Mouse (Mus musculus) c-Kit-negative CD71-positive TER-119-positive erythroid progenitor cells, embryonic 14.5 days (primary cell): ENCODE measurements around the gene Itpa.
"Not testable (repeated sequence)": the region's sequence is repeated elsewhere in the genome, so short reads cannot be mapped to it uniquely, and the experiment has no call there.

Source experiments
- DNase-seq: peaks from one replicate; pipeline ENCODE4 v3.0.0-alpha.2; 2013; ENCODE audit warnings: low read depth, low spot score

Itpa gene

GRCm38 (mm10) chr2:130667559-130667958 is at the start of gene Itpa:
Itpa (plus strand) TSS chr2:130667610.
- peak; percentile 80 for DNase-seq

- no peak for DNase-seq
Observed at GRCm38 (mm10) chr2:130618972-130619371, 48.4 kb upstream of the Itpa start.

- no peak for DNase-seq
Observed at GRCm38 (mm10) chr2:130628424-130628823, 39.0 kb upstream of the Itpa start.

GRCm38 (mm10) chr2:130629080-130629838 is 38.2 kb upstream of the Itpa start:
- DNase-seq = no peak

GRCm38 (mm10) chr2:130629839-130630203 is 37.6 kb upstream of the Itpa start, which contains the start of the genes Fastkd5 and Ubox5:
Fastkd5 (minus strand) TSS chr2:130630027.
Ubox5 (minus strand) TSS chr2:130630038.
- peak; percentile 80 for DNase-seq

GRCm38 (mm10) chr2:130632416-130632815 is 35.0 kb upstream of the Itpa start:
- no peak for DNase-seq

- no peak for DNase-seq
Observed at GRCm38 (mm10) chr2:130632887-130633675, 34.3 kb upstream of the Itpa start.

GRCm38 (mm10) chr2:130634006-130634738 is 33.2 kb upstream of the Itpa start:
- DNase-seq = no peak

- DNase-seq = no peak
Observed at GRCm38 (mm10) chr2:130634739-130635411, 32.5 kb upstream of the Itpa start.

GRCm38 (mm10) chr2:130635847-130636246 is 31.6 kb upstream of the Itpa start:
- no peak for DNase-seq

GRCm38 (mm10) chr2:130638101-130638611 is 29.3 kb upstream of the Itpa start:
- DNase-seq = no peak

GRCm38 (mm10) chr2:130639276-130639675 is 28.1 kb upstream of the Itpa start:
- DNase-seq = no peak

GRCm38 (mm10) chr2:130641351-130642025 is 25.9 kb upstream of the Itpa start:
- DNase-seq = no peak

- no peak for DNase-seq
Observed at GRCm38 (mm10) chr2:130642197-130642660, 25.2 kb upstream of the Itpa start.

- DNase-seq = peak; percentile 83
Observed at GRCm38 (mm10) chr2:130642684-130643369, 24.6 kb upstream of the Itpa start, which contains the start of gene Lzts3. Lzts3 (minus strand) TSS chr2:130642803.

GRCm38 (mm10) chr2:130645198-130645597 is 22.2 kb upstream of the Itpa start:
- no peak for DNase-seq

GRCm38 (mm10) chr2:130649028-130649427 is 18.4 kb upstream of the Itpa start:
- not testable (repeated sequence) for DNase-seq

GRCm38 (mm10) chr2:130653303-130653702 is 14.1 kb upstream of the Itpa start:
- DNase-seq = no peak

GRCm38 (mm10) chr2:130653760-130654159 is 13.7 kb upstream of the Itpa start:
- DNase-seq = no peak
